Mouse (Mus musculus): Measurements from ENCODE around the gene Gm21083.
"Not testable (repeated sequence)": the region's sequence is repeated elsewhere in the genome, so short reads cannot be mapped to it uniquely, and the experiment has no call there.

The Gm21083 gene

DNA sequence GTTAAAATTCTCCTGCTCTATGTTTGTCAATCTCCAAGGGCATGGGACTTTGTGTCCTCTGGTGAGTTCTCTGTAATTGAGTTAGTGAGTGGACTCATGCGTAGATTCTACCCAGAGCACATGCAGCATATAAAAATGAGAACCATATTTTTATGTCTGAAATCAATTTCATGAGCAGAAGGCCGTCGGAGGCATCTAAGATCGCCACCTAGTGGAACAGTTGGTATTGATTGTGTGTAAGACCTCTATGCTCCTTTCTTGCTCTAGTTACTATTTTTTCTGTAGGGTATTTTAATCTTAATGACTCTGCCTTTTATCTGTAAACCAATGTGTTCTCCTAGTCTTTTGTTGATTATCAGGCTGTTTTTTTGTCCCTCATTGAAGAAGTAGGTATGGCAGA lies 23.2 kb downstream of the Gm21083 start:
- not testable (repeated sequence) for H3K4me1 ChIP-seq (replicated peaks; ENCODE audit: low read depth, low read length); H3K36me3 ChIP-seq (ENCODE audit: insufficient read depth, low read length); H3K27me3 ChIP-seq (ENCODE audit: insufficient read depth, low read length); H3K4me3 ChIP-seq (replicated peaks; ENCODE audit: low read length); H3K9me3 ChIP-seq (ENCODE audit: low read length)
- TF ChIP-seq CTCF (conservative IDR thresholded peaks at IDR 0.05; ENCODE audit: low read length): peak; percentile 35; the same call in 1 of the 2 replicates

DNA sequence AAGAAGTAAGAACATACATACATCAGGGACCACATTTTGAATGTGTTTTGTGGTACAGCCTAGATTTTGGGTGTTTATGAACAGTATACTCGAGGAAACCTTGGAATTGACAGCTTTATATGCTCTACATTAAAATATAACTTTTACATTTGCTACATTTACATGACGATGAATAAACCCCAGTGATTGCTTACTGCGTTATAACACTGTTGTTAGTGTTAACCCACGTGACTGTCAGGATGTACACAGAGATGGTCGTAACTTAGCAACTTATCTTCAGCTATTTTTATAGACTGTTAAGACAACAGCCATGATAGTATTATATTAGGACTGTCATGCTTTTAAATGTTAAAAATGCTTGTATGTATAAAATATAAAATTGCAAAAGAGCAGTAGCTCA lies 24.3 kb downstream of the Gm21083 start:
- H3K9me3 ChIP-seq (ENCODE audit: low read length); H3K36me3 ChIP-seq (ENCODE audit: insufficient read depth, low read length); H3K27me3 ChIP-seq (ENCODE audit: insufficient read depth, low read length); H3K4me1 ChIP-seq (replicated peaks; ENCODE audit: low read depth, low read length); H3K4me3 ChIP-seq (replicated peaks; ENCODE audit: low read length): not testable (repeated sequence)

DNA sequence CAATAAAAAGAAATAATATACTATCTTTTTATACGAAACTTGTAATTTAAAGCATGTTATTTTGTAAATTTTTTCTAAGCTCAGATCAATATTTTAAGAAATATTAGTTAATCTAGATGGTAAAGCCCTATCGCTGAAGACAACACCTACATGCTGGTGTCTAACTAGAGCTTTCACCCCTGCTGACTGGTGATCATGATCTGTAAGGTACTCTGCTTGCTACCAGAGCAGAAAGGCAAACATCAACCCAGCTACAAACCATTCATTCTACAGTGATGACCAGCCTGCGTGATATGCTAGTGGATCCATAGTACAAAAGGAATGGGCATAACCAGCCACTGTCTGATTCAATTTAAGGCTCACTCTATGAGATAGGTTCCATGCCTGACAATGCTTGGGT lies 24.8 kb downstream of the Gm21083 start:
- not testable (repeated sequence) for H3K9me3 ChIP-seq (ENCODE audit: low read length); H3K4me3 ChIP-seq (replicated peaks; ENCODE audit: low read length); H3K4me1 ChIP-seq (replicated peaks; ENCODE audit: low read depth, low read length); H3K36me3 ChIP-seq (ENCODE audit: insufficient read depth, low read length); H3K27me3 ChIP-seq (ENCODE audit: insufficient read depth, low read length)

DNA sequence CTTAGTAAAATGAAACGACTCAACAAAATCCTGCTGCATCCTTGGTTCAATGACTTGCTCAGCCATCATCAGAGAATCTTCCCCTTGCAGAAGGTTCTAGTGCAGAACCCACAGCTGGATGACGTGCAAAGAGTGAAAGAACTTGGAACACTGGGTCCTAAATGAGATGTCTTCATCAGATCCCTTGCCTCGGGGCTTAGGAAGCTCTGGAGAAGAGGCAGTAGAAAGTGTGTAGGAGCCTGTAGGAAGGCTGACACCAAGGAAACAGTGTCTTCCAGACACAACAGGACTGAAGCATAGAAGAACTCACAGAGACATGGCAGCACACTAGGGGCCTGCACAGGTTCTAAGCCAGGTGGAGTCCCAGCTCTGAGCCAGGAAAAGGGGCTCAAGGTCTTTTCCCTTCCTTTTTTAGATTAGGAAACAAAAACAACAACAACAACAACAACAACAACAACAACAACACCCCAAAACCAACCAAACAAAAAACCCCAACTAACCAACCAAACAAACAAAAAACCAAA lies 25.4 kb downstream of the Gm21083 start:
- not testable (repeated sequence) for H3K36me3 ChIP-seq (ENCODE audit: insufficient read depth, low read length); H3K9me3 ChIP-seq (ENCODE audit: low read length); H3K4me1 ChIP-seq (replicated peaks; ENCODE audit: low read depth, low read length); H3K27me3 ChIP-seq (ENCODE audit: insufficient read depth, low read length); H3K4me3 ChIP-seq (replicated peaks; ENCODE audit: low read length)

DNA sequence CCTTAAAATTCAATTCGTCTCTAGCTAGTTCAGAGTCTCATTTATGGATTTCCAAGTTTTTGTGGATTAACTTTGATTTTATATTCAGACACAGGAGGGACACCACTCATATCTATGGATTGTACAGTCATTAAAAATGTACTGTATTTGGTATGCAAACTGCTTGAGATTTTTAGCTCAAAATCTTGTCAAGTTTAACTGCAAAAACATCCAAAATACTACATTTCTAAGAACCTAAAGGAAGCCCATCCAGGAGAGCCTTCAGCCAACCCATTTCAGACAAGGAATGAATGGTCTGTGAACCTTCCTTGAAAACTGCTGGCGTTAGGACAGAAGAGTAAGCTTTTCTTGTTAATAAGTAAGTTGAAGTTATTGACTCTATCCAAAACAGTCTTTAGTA lies 25.9 kb downstream of the Gm21083 start:
- H3K4me3 ChIP-seq (replicated peaks; ENCODE audit: low read length); H3K27me3 ChIP-seq (ENCODE audit: insufficient read depth, low read length); H3K4me1 ChIP-seq (replicated peaks; ENCODE audit: low read depth, low read length): not testable (repeated sequence)

DNA sequence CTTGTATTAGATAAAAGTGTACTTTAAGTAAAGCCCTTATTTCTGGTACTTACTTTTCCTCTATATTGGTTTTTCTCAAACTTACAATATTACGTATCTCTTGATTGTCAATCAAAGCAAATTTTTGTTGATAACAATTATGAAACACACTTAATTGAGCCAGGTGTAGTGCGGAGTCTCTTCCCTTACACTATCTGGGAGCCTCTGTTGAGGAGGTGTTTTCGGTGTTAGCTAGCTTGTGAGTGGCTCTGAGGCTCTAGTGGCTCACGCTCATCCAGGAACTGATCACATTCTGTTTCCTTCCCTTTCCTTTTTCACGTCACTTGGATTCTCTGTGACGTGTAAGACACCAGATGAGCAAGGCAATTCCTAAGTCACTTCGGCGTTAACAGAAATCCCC lies 26.5 kb downstream of the Gm21083 start:
- H3K9me3 ChIP-seq (ENCODE audit: low read length); H3K4me1 ChIP-seq (replicated peaks; ENCODE audit: low read depth, low read length); H3K36me3 ChIP-seq (ENCODE audit: insufficient read depth, low read length); H3K4me3 ChIP-seq (replicated peaks; ENCODE audit: low read length); H3K27me3 ChIP-seq (ENCODE audit: insufficient read depth, low read length): not testable (repeated sequence)

More for the DNA sequence above, 25.9 kb downstream of the Gm21083 start:
- not testable (repeated sequence) for H3K9me3 ChIP-seq (ENCODE audit: low read length); H3K36me3 ChIP-seq (ENCODE audit: insufficient read depth, low read length)

DNA sequence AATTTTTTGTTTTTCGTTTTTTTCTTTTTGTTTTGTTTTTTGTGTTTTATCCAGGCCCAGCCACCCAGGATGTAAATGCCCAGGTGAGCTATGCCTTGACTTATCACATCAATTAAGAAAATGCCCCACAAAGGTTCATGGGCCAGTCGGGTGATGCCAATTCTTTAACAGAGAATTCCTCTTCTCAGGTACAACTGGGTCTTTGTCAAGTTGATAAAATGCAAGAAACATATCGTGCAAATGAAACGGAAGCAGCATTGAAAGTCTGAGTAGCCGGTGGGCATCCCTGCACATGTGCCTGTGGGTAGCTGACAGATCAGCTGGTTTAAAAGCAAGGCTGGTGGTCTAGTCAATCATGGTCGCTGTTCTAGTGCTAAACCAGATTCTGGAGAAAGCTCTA lies 29.5 kb downstream of the Gm21083 start:
- H3K27me3 ChIP-seq (ENCODE audit: insufficient read depth, low read length); H3K4me3 ChIP-seq (replicated peaks; ENCODE audit: low read length); H3K9me3 ChIP-seq (ENCODE audit: low read length); H3K4me1 ChIP-seq (replicated peaks; ENCODE audit: low read depth, low read length); H3K36me3 ChIP-seq (ENCODE audit: insufficient read depth, low read length): not testable (repeated sequence)

DNA sequence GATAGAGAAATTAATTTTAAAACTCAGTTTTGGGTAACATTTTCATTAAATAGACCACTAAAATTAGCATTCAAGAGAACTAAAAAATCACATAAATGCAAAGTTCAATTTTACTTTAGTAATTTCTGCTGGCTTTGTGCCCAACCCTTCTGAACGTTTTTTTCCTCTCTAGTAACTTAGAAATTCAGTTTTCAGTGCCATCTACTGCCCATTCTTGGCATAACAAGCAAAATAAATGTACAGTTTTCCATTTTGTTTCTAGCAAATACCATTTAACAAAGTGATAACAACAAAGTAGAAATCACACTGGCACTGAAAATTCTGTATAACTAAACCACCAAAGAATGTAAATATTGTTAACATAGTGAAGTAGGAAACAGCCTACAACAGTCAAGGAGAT lies 33.6 kb downstream of the Gm21083 start:
- not testable (repeated sequence) for H3K36me3 ChIP-seq (ENCODE audit: insufficient read depth, low read length); H3K27me3 ChIP-seq (ENCODE audit: insufficient read depth, low read length)

DNA sequence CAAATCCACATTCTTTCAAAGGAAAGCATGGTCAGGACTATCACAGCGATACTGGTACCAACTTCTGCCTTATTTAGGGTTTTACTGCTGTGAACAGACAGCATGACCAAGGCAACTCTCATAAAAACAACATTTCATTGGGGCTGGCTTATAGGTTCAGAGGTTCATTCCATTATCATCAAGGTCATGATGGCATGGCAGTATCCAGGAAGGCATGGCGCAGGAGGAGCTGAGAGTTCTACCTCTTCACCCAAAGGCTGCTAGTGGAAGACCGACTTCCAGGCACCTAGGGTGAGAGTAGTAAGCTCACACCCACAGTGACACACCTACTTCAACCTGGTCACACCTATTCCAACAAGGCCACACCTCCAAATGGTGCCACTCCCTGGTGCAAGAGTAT lies 39.1 kb downstream of the Gm21083 start:
- not testable (repeated sequence) for H3K9me3 ChIP-seq (ENCODE audit: low read length); H3K4me3 ChIP-seq (replicated peaks; ENCODE audit: low read length); H3K4me1 ChIP-seq (replicated peaks; ENCODE audit: low read depth, low read length); H3K36me3 ChIP-seq (ENCODE audit: insufficient read depth, low read length); H3K27me3 ChIP-seq (ENCODE audit: insufficient read depth, low read length)

More for the DNA sequence above, 33.6 kb downstream of the Gm21083 start:
- H3K4me3 ChIP-seq (replicated peaks; ENCODE audit: low read length); H3K4me1 ChIP-seq (replicated peaks; ENCODE audit: low read depth, low read length); H3K9me3 ChIP-seq (ENCODE audit: low read length): not testable (repeated sequence)

DNA sequence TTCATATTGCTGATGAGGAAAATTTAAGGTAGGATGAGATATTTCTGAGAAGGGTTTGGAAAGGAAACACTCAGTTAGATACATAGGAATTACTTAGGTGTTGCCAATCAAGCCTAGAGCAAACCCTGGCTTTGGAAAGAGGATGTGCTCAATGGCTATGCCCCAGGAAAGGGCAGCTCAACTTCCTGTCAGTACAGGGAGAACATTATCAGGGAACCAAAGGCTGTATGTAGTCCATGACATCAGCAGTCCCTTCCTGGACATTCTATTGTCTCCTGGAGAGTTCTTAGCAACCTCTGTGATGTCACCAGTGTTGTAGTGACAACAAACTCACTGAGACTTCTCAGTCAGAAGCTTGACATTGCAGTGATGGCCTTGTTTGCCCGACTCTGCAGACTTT lies 41.6 kb downstream of the Gm21083 start, which contains the start of gene Speer4d:
TSS of gene Speer4d (plus strand) at position 301 of the 400 bp plus-strand sequence.
- H3K36me3 ChIP-seq (ENCODE audit: insufficient read depth, low read length); H3K4me1 ChIP-seq (replicated peaks; ENCODE audit: low read depth, low read length); H3K9me3 ChIP-seq (ENCODE audit: low read length); H3K27me3 ChIP-seq (ENCODE audit: insufficient read depth, low read length); H3K4me3 ChIP-seq (replicated peaks; ENCODE audit: low read length): not testable (repeated sequence)

DNA sequence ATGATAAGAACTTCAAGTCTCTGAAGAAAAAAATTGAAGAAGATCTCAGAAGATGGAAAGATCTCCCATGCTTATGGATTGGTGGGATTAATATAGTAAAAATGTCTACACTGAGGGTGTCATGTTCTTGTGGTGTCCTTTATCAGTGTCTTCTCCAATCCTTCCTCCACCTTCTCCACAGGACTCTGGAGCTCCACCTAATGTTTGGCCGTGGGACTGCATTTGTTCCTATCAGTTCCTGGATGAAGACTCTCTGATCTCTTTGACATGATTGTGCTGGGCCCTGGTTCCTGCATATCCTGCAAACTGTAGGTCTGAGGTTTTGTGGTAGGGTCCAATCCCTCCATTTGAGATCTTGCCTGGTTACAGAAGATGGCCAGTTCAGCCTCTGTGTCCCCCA lies 51.0 kb downstream of the Gm21083 start:
- not testable (repeated sequence) for H3K4me1 ChIP-seq (replicated peaks; ENCODE audit: low read depth, low read length); H3K36me3 ChIP-seq (ENCODE audit: insufficient read depth, low read length); H3K4me3 ChIP-seq (replicated peaks; ENCODE audit: low read length); H3K9me3 ChIP-seq (ENCODE audit: low read length); H3K27me3 ChIP-seq (ENCODE audit: insufficient read depth, low read length)

DNA sequence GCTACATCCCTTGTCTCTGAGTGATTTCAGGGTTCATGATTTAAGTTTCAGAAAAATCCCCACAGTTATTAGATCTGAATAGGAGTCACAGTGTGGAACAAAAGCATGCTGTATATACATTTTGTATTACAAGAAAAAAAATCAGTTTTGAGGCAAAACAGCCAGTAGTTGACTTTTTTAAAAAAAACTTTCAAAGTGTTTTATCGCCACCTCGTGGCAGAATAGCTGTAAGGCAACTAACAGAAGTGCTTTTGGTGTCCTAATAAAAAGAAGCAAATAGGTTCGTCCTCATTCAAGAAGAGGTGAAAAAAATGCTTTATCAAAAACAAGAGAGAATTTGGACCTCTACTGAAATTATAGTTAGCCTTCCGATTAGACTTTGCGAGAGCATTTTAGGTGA lies 52.9 kb downstream of the Gm21083 start:
- H3K36me3 ChIP-seq (ENCODE audit: insufficient read depth, low read length); H3K9me3 ChIP-seq (ENCODE audit: low read length); H3K4me3 ChIP-seq (replicated peaks; ENCODE audit: low read length); H3K4me1 ChIP-seq (replicated peaks; ENCODE audit: low read depth, low read length); H3K27me3 ChIP-seq (ENCODE audit: insufficient read depth, low read length): not testable (repeated sequence)
